Comparison of ENCODE assay signal across 8 mouse cellular contexts in genomic region chr19:5725767-5726515, GRCm38 (mm10). TPM values are rescaled to one million over a fixed set of nuclear protein-coding genes. Genes with fewer than 3 reads are reported as not detected.
DNase-seq lines count a peak whose midpoint lies in the region; ATAC-seq and TF ChIP-seq lines count a peak whose summit lies in the region.

TSS of gene Ehbp1l1 (minus strand) at chr19:5726317.

- peak within 1 kb of the TSS; percentile 90 for H3K4me2 ChIP-seq in intestine, embryonic 15.5 days (replicated peaks)
- peak within 1 kb of the TSS; percentile 78 for H3K4me2 ChIP-seq in limb, embryonic 15.5 days
- peak within 1 kb of the TSS; percentile 100 for H3K4me2 ChIP-seq in midbrain, embryonic 16.5 days (ENCODE audit: low read length)

- no peak for TF ChIP-seq CTCF in layer of hippocampus, adult 2 months (conservative IDR thresholded peaks at IDR 0.05)

- H3K4me3 ChIP-seq in layer of hippocampus, adult 2 months = peak within 1 kb of the TSS; percentile 94
- peak within 1 kb of the TSS; percentile 82 for H3K4me3 ChIP-seq in brown adipose tissue, adult 24 weeks (ENCODE audit: insufficient read depth, low read depth, low read length)
- peak within 1 kb of the TSS; percentile 53 for H3K4me3 ChIP-seq in intestine, embryonic 15.5 days (replicated peaks)
- H3K4me3 ChIP-seq in limb, embryonic 15.5 days = peak within 1 kb of the TSS; percentile 97
- peak within 1 kb of the TSS; percentile 34 for H3K4me3 ChIP-seq in midbrain, embryonic 16.5 days (ENCODE audit: low read depth, low read length)

- H3K9ac ChIP-seq in intestine, embryonic 15.5 days = peak within 1 kb of the TSS; percentile 75
- H3K9ac ChIP-seq in limb, embryonic 15.5 days = peak within 1 kb of the TSS; percentile 51
- H3K9ac ChIP-seq in midbrain, embryonic 16.5 days (ENCODE audit: low read depth, low read length) = peak within 1 kb of the TSS; percentile 98

- peak within 1 kb of the TSS; percentile 96 for H3K27ac ChIP-seq in layer of hippocampus, adult 2 months
- peak within 1 kb of the TSS; percentile 94 for H3K27ac ChIP-seq in brown adipose tissue, adult 24 weeks (replicated peaks; ENCODE audit: low read depth, low read length)
- H3K27ac ChIP-seq in intestine, embryonic 15.5 days = peak within 1 kb of the TSS; percentile 81
- H3K27ac ChIP-seq in limb, embryonic 15.5 days = peak within 1 kb of the TSS; percentile 82
- H3K27ac ChIP-seq in midbrain, embryonic 16.5 days (ENCODE audit: low read length) = no peak within 1 kb of the TSS; the same call in 1 of the 2 replicates

- no peaks in the 10 kb centered on the region for H3K9me3 ChIP-seq in intestine, embryonic 15.5 days
- no peaks in the 10 kb centered on the region for H3K9me3 ChIP-seq in limb, embryonic 15.5 days
- no peaks in the 10 kb centered on the region for H3K9me3 ChIP-seq in midbrain, embryonic 16.5 days (replicated peaks; ENCODE audit: control insufficient read depth, low read length, poor library complexity, severe bottlenecking)

- H3K36me3 ChIP-seq in intestine, embryonic 15.5 days = peaks cover 17% of the 10 kb centered on the region
- peaks cover 34% of the 10 kb centered on the region for H3K36me3 ChIP-seq in limb, embryonic 15.5 days
- H3K36me3 ChIP-seq in midbrain, embryonic 16.5 days (ENCODE audit: control insufficient read depth, insufficient read depth, low read length) = peaks cover 6% of the 10 kb centered on the region

- H3K27me3 ChIP-seq in intestine, embryonic 15.5 days (replicated peaks) = no peaks in the 10 kb centered on the region
- H3K27me3 ChIP-seq in limb, embryonic 15.5 days = no peaks in the 10 kb centered on the region
- no peaks in the 10 kb centered on the region for H3K27me3 ChIP-seq in midbrain, embryonic 16.5 days (ENCODE audit: control insufficient read depth, insufficient read depth, low read depth, low read length)

- no peak for DNase-seq in layer of hippocampus, adult 2 months (ENCODE audit: low spot score in 2 of 2)
- no peak for DNase-seq in layer of hippocampus, adult 9-11 months
- no peak for DNase-seq in gonadal fat pad, adult 2 months (ENCODE audit: low read depth)
- DNase-seq in thymus, postnatal 14 days = peak; percentile 83

- WGBS in intestine, embryonic 15.5 days = 9% methylated on average over 47 of the region's 49 CpGs
- 7% methylated on average over 47 of the region's 49 CpGs for WGBS in limb, embryonic 15.5 days
- WGBS in midbrain, embryonic 16.5 days = 15% methylated on average over 41 of the region's 49 CpGs

- H3K4me1 ChIP-seq in brown adipose tissue, adult 24 weeks (ENCODE audit: control insufficient read depth, insufficient read depth, insufficient read length, low read length) = peaks cover 14% of the 10 kb centered on the region
- H3K4me1 ChIP-seq in intestine, embryonic 15.5 days (replicated peaks) = peaks cover 67% of the 10 kb centered on the region
- peaks cover 63% of the 10 kb centered on the region for H3K4me1 ChIP-seq in limb, embryonic 15.5 days
- H3K4me1 ChIP-seq in midbrain, embryonic 16.5 days (ENCODE audit: control insufficient read depth, insufficient read depth, low read length) = peaks cover 51% of the 10 kb centered on the region

- ATAC-seq in intestine, embryonic 15.5 days = peak; percentile 50
- no peak for ATAC-seq in limb, embryonic 15.5 days (ENCODE audit: insufficient number of reproducible peaks, low FRiP score, low TSS enrichment, low read depth)
- no peak for ATAC-seq in midbrain, embryonic 16.5 days

RNA-seq across cellular contexts. Expression of gene Ehbp1l1, which starts in this region (rescaled TPM):
- 10 to 100 TPM; 11.8 to 17.7 TPM for total RNA-seq in layer of hippocampus, adult 2 months (2021)
- polyA plus RNA-seq in brown adipose tissue, adult 24 weeks (2012; ENCODE audit: insufficient read depth, insufficient read length, missing spikeins) = 45.3 and 47.1 TPM in 2 replicates
- 43.8 and 64.4 TPM in 2 replicates for polyA plus RNA-seq in gonadal fat pad, adult 2 months (2012; rRNA removed)
- polyA plus RNA-seq in intestine, embryonic 15.5 days (2015; fragmentation: Nextera tagmentation; extraction: Ambion mirVana) = 38.6 and 40.1 TPM in 2 replicates
- 28.9 and 48.5 TPM in 2 replicates for polyA plus RNA-seq in limb, embryonic 15.5 days (2015; fragmentation: Nextera tagmentation; extraction: Ambion mirVana)
- polyA plus RNA-seq in midbrain, embryonic 16.5 days (2015; fragmentation: Nextera tagmentation; extraction: Ambion mirVana) = 31.3 and 38.6 TPM in 2 replicates

Comparison
In these comparisons a context has a peak if more than half of its experiments do, and no peak if none do; other contexts are left out.
1. H3K4me3 ChIP-seq: peak in every context shown above with its lines; median percentile 97 in limb, embryonic 15.5 days; 94 in layer of hippocampus, adult 2 months; 82 in brown adipose tissue, adult 24 weeks; 53 in intestine, embryonic 15.5 days; 34 in midbrain, embryonic 16.5 days.